Mouse (Mus musculus) monocyte, adult 5-6 weeks (primary cell): Measurements from ENCODE around the gene Tex30. TPM values are rescaled to one million over a fixed set of nuclear protein-coding genes. Genes with fewer than 3 reads are reported as not detected.
"Not testable (repeated sequence)": the region's sequence is repeated elsewhere in the genome, so short reads cannot be mapped to it uniquely, and the experiment has no call there.

ENCODE experiments used
- ATAC-seq: fragments of 153-309, 156-312 bp; replicated peaks from 2 replicates; pipeline ENCODE4 v1.8.0; 2017; ENCODE audit warnings: mild to moderate bottlenecking; ENCODE audit not compliant: low TSS enrichment, insufficient number of reproducible peaks, severe bottlenecking, poor library complexity, low FRiP score
- total RNA-seq: library from RNA; stranded (forward); fragments of 200-1000, 200-491, 200-594 nt; gene quantifications from 3 replicates; pipeline ENCODE4 v1.2.3, GENCODE M21; 2017

Tex30 gene
- total RNA-seq, 1 experiment from 2014 or later: 18.2 TPM

DNA sequence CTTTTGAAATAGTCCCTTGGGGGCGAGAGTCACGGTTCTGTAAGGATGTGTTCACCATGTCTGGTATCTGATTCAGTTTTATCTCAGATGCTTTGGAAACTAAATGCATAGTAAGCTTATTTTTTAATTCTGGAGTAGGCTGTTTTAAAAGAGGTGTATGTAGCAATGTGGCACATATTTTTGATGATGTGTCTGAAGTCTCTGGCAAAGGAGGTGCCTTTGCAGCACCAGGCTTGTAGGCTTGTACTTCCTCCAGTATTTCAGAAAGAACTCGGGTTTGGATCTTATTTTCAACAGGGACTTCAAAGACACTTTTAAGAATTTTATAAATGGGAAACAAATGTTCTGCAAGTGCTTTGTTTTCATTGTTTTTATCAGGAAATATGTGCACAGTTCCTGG, 44.4 kb downstream of the Tex30 start:
- no peak for ATAC-seq

DNA sequence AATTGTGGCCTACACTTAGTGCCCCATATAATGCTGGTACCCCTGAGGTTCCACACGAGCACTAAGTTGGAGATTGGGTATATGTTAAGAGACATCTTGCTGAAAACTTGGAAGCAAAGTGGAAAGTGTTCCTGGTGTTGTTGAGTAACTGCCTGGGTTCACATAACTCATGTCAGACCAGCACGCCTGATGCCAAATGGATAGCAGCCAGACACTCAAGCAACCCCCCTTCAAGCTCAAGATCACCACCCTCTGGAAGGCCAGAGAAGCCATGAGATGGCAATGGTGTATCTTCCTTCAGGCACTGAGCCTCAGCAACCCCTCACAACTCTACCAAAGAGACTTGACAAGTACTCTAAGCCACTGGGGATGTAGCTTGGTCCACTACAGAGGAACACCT, 55.7 kb downstream of the Tex30 start:
- ATAC-seq: no peak

DNA sequence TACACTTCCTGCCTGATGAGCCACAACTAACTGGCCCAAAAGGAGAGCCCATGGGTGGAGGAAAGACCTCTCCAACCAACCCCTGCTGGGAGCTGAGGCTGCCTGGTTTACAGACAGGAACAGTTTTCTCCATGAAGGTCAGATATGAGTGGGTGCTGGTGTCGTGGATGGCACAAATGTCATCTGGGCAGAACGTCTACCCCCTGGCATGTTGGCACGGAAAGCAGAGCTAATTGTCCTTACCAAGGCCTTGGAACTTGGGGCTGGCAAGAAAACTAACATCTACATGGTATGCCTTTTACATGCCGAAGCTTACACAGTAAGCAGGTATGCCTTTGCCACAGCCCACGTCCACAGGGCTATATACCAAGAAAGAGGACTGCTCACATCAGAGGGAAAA, 56.6 kb downstream of the Tex30 start:
- ATAC-seq: not testable (repeated sequence)

DNA sequence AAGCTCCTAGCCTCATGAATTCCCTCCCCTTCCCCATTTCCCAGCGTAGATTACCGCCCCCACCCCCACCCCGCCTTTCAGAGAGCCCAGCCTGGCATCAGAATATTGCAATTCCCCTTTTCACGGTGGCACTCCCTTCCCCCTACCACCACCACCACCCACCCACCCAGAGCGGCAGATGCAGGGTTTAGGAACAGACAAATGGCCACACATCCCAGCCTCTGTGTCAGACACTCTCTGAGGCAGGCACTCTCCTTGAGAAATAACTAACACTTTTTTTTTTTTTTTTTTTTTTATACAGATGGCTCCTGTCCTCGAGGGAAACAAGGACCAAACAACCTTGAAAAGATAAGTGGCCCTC, 59.7 kb downstream of the Tex30 start:
- ATAC-seq: no peak

DNA sequence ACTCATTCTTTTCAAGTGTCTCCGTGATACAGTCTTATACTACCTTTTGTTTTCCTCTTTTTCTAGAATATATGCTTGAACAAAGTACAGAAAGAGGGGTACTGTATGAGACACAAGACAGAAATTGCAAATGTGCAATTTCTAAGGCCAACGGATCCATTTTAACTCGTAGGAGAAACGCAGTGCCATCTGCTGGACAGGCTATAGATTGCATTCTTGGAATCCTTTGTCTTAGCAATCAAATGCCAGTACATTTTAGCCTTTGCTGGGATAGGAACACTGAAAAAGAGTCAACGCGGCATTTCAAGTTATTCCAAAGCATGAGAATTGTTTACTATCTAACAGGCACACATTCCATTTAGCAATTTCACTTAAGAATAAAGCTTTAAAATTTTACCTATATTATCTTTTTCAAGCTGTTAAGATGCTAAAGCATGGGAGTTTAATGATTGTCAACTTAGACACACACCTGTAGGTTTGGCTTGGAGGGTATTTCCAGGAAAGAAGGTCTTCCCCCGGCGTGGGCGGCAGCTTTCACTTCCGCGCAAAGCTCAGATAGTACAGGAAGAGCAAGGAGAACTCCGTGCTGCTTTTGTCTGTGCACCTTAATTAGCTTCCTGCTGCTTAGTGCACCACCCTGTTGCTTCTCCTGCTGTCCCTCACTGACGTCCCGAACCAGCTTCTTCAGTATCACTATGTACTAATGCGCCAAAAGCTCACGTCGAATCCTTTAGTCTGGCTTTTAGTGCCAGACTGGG, 60.3 kb downstream of the Tex30 start:
- peak; percentile 62 for ATAC-seq

Other genes starting within 250 kb of the Tex30 start
- 149 to 236 TPM (median 155 TPM) in 3 replicates for gene Tpp2, start 168.8 kb downstream of the Tex30 start, total RNA-seq
- gene Mettl21c, start 82.4 kb downstream of the Tex30 start, total RNA-seq: 0.21 to 0.38 TPM in 2 of 3 replicates, not detected in the other
- gene Gm8251, start 40.5 kb downstream of the Tex30 start, total RNA-seq: 0.67 to 0.96 TPM (median 0.78 TPM) in 3 replicates
- 1.6 to 3.8 TPM (median 2.0 TPM) in 3 replicates for gene Kdelc1, start 16.4 kb upstream of the Tex30 start, total RNA-seq
- 2.3 to 8.3 TPM (median 3.6 TPM) in 3 replicates for gene Bivm, start 16.5 kb upstream of the Tex30 start, total RNA-seq
- 17.3 to 22.4 TPM (median 21.6 TPM) in 3 replicates for gene Ercc5, start 45.3 kb upstream of the Tex30 start, total RNA-seq
- gene Mettl21e, start 116.5 kb upstream of the Tex30 start, total RNA-seq: not detected in 3 replicates